Mouse (Mus musculus) gastrocnemius, postnatal 14 days (tissue): ENCODE results near the gene Zfhx2. TPM values are rescaled to one million over a fixed set of nuclear protein-coding genes. Genes with fewer than 3 reads are reported as not detected.

ENCODE experiments used
- DNase-seq: peaks from one replicate; pipeline ENCODE4 v3.0.0; 2021; ENCODE audit warnings: mixed read lengths
- intact Hi-C: fragments of 180-260 bp; cut with DNase I; formaldehyde crosslinking; loops from one replicate; pipeline ENCODE4 v1.15.1; 2025; ENCODE audit warnings: low total_unique reads
- total RNA-seq, 2 experiments: library from RNA; stranded (reverse); gene quantifications; 2 replicates each; pipeline ENCODE4 v1.2.3; 2021

Gene Zfhx2
- total RNA-seq, 2 experiments from 2014 or later, result 2.6 to 3.1 TPM

GRCm38 (mm10) chr14:55014991-55015766, 76.9 kb downstream of the Zfhx2 start, which contains the start of gene Ngdn:
Gene Ngdn, plus strand, starts transcription at chr14:55015454.
- intact Hi-C loops, result loop anchor here (5.0 kb wide), 1 partner anchor 113 kb away; no protein-coding TSS in a partner anchor
- DNase-seq, result peak; percentile 94

- intact Hi-C loops, result loop anchor here (5.0 kb wide), 1 partner anchor 112 kb away; no protein-coding TSS in a partner anchor
- DNase-seq, result no peak
Measured at GRCm38 (mm10) chr14:55014591-55014990, 77.5 kb downstream of the Zfhx2 start.

GRCm38 (mm10) chr14:55011116-55011515, 81.0 kb downstream of the Zfhx2 start:
- intact Hi-C loops, result loop anchor here (5.0 kb wide), 1 partner anchor 109 kb away; no protein-coding TSS in a partner anchor
- no peak for DNase-seq

Other genes with a start within 250 kb of the Zfhx2 start
- gene Homez, start 221.4 kb downstream of the Zfhx2 start, total RNA-seq, result 1 to 10 TPM; 6.1 to 8.1 TPM
- gene Ppp1r3e, start 214.8 kb downstream of the Zfhx2 start, total RNA-seq, result 1 to 10 TPM; 2.8 to 6.8 TPM
- gene Bcl2l2, start 208.9 kb downstream of the Zfhx2 start, total RNA-seq, result 10 to 100 TPM; 19.9 to 21.0 TPM
- 1 to 10 TPM; 3.1 to 3.6 TPM for gene Gm20521, start 208.9 kb downstream of the Zfhx2 start, total RNA-seq
- 10 to 100 TPM; 56.6 to 57.4 TPM for gene Pabpn1, start 199.8 kb downstream of the Zfhx2 start, total RNA-seq
- gene Slc22a17, start 179.2 kb downstream of the Zfhx2 start, total RNA-seq, result 1 to 10 TPM; 5.4 to 6.3 TPM
- 1 to 10 TPM; 5.1 to 7.4 TPM for gene Efs, start 166.2 kb downstream of the Zfhx2 start, total RNA-seq
- not detected for gene Il25, start 159.6 kb downstream of the Zfhx2 start, total RNA-seq
- 1 to 10 TPM in 1 of 2 experiments, under 1 TPM in 1; 0.71 to 3.1 TPM for gene Cmtm5, start 156.1 kb downstream of the Zfhx2 start, total RNA-seq
- 100 to 1,000 TPM; 121 to 213 TPM for gene Myh6, start 125.4 kb downstream of the Zfhx2 start, total RNA-seq
- not detected for gene Gm17428, start 115.4 kb downstream of the Zfhx2 start, total RNA-seq
- gene Myh7, start 97.7 kb downstream of the Zfhx2 start, total RNA-seq, result 1,000 to 10,000 TPM in 1 of 2 experiments, 100 to 1,000 TPM in 1; 602 to 1,083 TPM
- 10 to 100 TPM; 17.8 to 19.0 TPM for gene Ngdn, start 76.9 kb downstream of the Zfhx2 start, total RNA-seq
- 10 to 100 TPM; 11.1 to 12.3 TPM for gene Thtpa, start 2.5 kb upstream of the Zfhx2 start, total RNA-seq
- 1 to 10 TPM; 4.1 to 7.0 TPM for gene Ap1g2, start 14.3 kb upstream of the Zfhx2 start, total RNA-seq
- gene Jph4, start 24.6 kb upstream of the Zfhx2 start, total RNA-seq, result under 1 TPM; 0.42 to 0.62 TPM
- gene Dhrs2, start 129.7 kb upstream of the Zfhx2 start, total RNA-seq, result under 1 TPM in 1 of 2 experiments, not detected in 1; 0.16 TPM